Mouse (Mus musculus) 3134 (cell line): Measurements from ENCODE around the gene Nudt12.
A peak's percentile ranks its signal among the peaks of the same experiment; 100 is the strongest.

Experiments
- DNase-seq: peaks from one replicate; pipeline ENCODE4 v3.0.0-alpha.2; 2011; ENCODE audit warnings: low spot score; ENCODE audit not compliant: insufficient read length; ENCODE audit errors: extremely low read depth

Nudt12 gene

DNA sequence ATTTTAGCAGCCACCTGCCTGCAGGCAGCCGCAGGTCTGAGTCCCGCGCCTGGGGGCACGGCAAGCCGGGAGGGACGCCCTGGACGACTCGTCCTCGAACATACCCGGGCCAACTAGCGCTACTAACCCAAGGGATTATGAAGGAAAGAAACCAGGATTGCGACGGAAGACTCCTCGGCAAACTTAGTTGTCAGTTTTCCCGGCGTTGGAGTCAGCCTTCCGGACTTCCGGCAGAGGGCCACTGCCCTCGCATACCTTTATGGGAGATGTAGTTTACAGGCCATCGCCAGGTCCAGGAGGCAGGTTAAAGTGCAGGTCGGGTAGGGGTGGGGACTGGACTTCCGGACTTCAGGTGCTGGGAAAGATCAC lies at the start of gene Nudt12:
TSS of gene Nudt12 (minus strand) at position 282 of the 369 bp plus-strand sequence.
- peak; percentile 57 for DNase-seq

DNA sequence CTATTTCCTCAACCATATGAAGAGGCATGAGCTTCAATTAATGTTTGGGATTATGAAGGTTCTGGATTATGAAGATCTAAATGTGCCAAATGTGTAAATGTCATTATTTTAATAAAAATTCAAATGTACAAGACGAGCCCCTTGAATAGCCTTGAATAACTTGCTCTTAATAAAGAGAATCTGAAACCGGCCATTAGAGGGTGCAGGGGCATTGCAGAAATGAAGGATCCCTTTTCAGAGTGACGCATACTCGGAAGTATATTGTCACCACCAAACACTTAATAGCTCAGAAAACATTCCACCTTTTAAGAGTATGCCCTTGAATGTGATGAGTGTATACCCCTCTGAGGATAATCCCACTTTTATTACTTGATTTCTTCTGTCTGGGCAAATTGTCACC lies 40.1 kb upstream of the Nudt12 start:
- no peak for DNase-seq

- DNase-seq = peak; percentile 38
These were observed 26.6 kb upstream of the Nudt12 start for GRCm38 (mm10) chr17:59039754-59040153.

DNA sequence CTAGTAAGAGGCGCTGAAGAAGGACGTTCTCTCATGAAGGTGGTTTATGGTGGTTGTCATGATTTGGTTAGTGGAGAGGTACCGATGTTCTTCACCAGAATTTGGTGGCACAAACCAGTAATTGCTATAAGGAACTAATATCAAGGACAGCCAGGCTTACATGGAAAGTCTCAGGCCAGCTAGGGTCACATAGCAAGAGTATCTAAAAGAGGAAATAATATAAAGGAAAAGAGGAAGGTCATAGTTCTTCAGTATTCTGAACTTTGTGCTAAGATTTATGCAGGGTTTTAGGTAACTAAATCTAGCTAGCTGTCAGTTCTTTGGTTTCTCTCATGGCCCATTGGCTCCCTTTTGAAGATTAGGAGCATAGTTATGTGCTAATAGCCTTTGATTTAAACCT lies 20.3 kb upstream of the Nudt12 start:
- no peak for DNase-seq

DNA sequence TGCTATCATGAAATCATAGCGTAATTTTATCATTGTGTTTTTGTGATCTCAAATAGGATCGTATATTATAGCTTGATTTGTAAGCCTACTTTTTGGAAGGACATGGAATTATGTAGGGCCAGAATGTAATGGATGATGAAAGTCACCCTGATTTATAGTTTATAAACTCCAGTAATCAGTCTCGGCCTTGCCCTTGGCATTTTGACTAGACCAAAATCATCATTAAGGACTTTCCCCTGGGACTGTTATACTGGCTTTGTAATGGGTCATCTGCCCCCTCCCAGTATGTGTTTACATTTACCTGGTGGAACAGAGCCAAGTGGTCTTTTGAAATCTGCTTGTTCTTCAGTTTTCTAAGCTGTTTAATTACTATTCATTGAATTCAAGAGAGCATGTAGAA lies 13.2 kb upstream of the Nudt12 start:
- DNase-seq = no peak

- no peak for DNase-seq
These were observed 11.3 kb upstream of the Nudt12 start for GRCm38 (mm10) chr17:59024502-59024901.

GRCm38 (mm10) chr17:59023971-59024370 lies 10.8 kb upstream of the Nudt12 start:
- DNase-seq = no peak

GRCm38 (mm10) chr17:59018666-59019065 lies 5.5 kb upstream of the Nudt12 start:
- no peak for DNase-seq

DNA sequence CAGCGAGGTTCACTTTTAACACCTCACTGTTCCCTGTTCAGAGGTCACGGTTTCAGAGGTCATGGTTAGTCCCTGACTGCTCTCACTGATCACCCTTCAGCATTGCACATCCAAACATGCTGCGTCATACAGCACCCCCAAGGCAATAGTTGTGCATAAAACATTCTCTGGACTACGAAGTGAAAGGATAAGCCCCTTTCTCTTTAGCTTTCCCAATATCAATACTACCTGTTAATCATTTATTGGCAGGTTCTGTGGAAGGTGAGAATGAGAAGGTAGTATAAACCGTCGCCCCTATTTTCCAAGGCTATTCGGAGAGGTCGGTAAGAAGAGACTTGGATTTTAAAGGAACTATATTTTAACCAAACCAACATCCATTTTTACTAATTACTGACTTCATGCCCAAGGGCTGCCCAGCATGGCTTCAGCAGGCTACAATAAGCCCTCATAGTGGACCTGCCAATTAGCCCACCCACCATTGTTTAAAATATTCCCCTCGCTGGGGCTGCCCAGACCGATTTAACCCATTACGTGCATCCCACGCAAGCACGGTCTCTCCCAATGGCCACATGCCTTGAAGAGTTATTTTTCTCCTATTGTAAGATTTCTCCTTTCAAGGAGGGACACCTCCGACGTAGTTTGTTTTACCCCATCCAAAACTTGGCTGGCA lies 616 bp downstream of the Nudt12 start:
- no peak for DNase-seq

GRCm38 (mm10) chr17:59011546-59012307 lies 1.4 kb downstream of the Nudt12 start:
- no peak for DNase-seq

DNA sequence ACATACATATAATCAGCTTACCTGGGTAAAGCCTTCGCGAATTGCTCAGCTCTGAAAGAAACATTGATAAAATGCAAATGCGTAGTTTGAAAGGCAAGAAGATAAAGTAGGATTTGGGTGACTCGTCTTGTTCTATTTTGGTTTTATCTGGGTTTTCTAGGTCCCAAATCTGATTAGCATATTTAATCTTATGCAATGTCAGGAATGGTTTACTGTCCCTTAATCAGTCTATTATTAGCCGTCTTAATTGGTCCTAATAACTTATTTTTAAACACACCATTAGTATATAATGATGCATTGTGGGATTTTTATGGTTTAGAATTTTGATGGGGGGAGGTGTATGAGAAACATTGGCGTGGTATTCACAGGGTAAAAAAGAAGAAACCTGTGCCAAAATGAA lies 21.9 kb downstream of the Nudt12 start, which contains the start of gene Pdzph1:
TSS of gene Pdzph1 (minus strand) at position 101 of the 400 bp plus-strand sequence.
- no peak for DNase-seq

DNA sequence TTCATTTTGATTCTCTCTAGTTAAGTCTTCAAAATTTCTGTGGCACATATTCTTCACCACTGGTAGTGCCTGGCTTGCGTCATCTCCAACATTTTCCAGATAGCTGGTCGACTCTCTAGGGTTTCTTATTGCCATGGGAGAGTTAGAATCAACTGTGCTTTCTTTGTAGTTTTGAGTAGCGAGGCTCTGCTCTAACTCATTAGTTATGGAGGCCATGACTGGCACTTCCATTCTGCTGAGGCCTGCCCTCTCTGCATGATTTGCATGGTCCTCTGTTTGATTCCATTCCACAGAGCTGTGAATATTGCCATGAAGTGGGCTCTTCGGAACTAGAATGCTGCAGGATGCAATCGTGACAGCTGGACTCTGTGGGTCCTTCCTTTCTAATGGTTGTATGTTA lies 39.9 kb downstream of the Nudt12 start:
- no peak for DNase-seq

DNA sequence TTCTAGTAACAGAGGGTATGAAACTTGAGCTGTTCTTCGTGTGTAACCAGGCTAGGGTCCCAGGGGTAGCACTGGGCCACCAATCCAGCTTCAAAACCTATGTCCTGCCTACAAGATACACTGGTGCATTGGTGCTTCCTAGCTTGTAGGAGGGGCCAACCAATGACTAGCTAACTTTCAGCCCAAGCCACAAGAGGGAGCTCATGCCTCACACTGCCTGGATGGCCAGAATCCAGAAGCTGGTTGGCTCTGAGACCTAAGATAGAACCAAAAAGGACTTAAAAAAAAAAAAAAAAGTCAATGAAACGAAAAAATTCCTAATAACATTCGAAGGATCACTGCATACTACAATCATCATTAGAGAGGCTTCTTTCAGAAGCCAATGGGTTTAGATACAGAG lies 53.3 kb downstream of the Nudt12 start:
- DNase-seq = peak; percentile 30

GRCm38 (mm10) chr17:58957055-58957454 lies 56.1 kb downstream of the Nudt12 start:
- DNase-seq = no peak
